Mouse (Mus musculus): ENCODE data around the gene Dnah12. TPM values are rescaled to one million over a fixed set of nuclear protein-coding genes. Genes with fewer than 3 reads are reported as not detected.
A peak's percentile ranks its signal among the peaks of the same experiment; 100 is the strongest.
"Not testable (repeated sequence)": the region's sequence is repeated elsewhere in the genome, so short reads cannot be mapped to it uniquely, and the experiment has no call there.

Dnah12 gene
- total and polyA plus RNA-seq, 3 experiments = 0.03 to 0.18 (median 0.05) TPM

DNA sequence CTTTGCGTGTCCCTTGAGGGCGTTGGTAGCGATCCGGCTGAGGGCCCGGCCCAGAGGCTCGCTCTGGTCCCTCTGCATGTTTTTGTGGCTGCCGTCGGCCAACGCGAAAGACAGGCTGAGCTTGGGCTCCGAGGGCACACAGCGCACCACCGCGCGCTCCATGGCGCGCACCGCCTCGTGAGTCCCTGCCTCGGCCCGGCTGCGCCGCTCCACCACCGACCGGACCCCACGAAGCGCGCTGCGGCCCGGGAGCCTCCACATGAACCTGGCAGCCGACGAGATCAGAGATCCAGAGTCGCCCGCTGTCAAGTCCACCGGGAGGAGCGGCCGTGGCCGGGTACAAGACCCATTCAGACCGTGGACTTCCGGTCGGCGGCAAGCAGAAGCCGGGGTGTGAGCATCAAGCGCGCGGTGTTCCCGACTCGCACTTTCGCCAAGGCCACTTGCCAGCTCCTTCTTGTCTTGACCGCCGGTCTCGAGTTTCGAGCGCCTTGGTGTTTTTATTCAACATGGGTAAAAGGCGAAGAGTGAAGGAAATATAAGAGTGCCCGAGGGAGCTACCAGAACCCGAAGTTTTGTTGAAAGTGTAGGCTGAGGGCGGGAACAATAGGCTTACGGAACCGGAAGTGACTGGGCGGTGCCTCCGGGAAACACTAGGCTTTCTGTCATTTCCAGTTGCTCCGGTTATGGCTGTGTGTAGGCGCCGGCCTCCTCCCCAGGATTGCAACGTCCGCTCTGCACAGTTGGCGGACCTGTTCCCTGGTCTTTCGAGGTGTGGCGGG lies 23.6 kb upstream of the Dnah12 start, which contains the start of gene Pde12:
Gene Pde12 (minus strand): TSS at position 592 of the 782 bp plus-strand sequence.
- peak within 1 kb of the TSS; percentile 58 for H3K4me3 ChIP-seq
- peak; percentile 87 for TF ChIP-seq POLR2A (IDR thresholded peaks at IDR 0.05; ENCODE audit: insufficient read depth, low read depth, low read length)
- peak; percentile 52; the same call in 1 of the 2 replicates for TF ChIP-seq EP300 (IDR thresholded peaks at IDR 0.05; ENCODE audit: insufficient read depth, low read depth, low read length)
- TF ChIP-seq CTCF (IDR thresholded peaks at IDR 0.05) = 0 out of 2 replicates have a peak, but pooled peaks have one; percentile 1
- peaks cover 1% of the 10 kb centered on the region; the same call in 1 of the 2 replicates for H3K79me2 ChIP-seq (replicated peaks; ENCODE audit: control insufficient read depth, insufficient read depth, low read length)
- peaks cover 9% of the 10 kb centered on the region for H3K36me3 ChIP-seq (ENCODE audit: control insufficient read depth, insufficient read depth, low read length)
- peaks cover 4% of the 10 kb centered on the region for H3K4me1 ChIP-seq (ENCODE audit: control insufficient read depth, insufficient read depth, low read length)
- H3K27me3 ChIP-seq (ENCODE audit: control insufficient read depth, insufficient read depth, low read length) = no peaks in the 10 kb centered on the region
- peak within 1 kb of the TSS; percentile 86 for H3K9ac ChIP-seq (ENCODE audit: low read depth, low read length)
- peak; percentile 89 to 92 for DNase-seq
- under 1% methylated on average over 70 of the region's 70 CpGs for WGBS
- H3K27ac ChIP-seq = peak within 1 kb of the TSS; percentile 99
- intact Hi-C loops (cut with DNase I) = loop anchor here (1.0 to 10.0 kb wide), 4 partner anchors 31 to 177 kb away; partner anchors contain the start of gene Arf4

DNA sequence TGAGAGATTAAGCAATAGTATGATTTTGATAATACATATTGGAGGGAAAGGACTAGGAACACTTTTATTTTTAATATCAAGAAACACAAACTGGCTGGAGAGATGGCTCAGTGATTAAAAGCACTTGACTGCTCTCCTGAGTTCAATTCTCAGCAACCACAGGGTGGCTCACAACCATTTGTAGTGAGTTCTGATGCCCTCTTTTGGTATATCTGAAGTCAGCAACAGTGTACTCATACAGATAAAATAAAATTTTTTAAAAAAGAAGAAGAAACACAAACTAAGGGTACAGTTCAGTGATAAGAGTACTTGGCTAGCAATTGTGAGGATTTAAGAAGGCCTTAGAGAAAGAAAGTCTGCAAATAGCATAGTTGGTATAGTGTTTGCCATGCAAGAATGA lies 22.1 kb upstream of the Dnah12 start:
- Histone ChIP-seq H3K9ac (ENCODE audit: low read depth, low read length) (no peak overlapping the region), H3K27ac (no peak overlapping the region), H3K36me3 (ENCODE audit: control insufficient read depth, insufficient read depth, low read length) (peaks cover 9% of the 10 kb centered on the region), H3K4me3 (no peak overlapping the region), H3K79me2 (replicated peaks; ENCODE audit: control insufficient read depth, insufficient read depth, low read length) (no peaks in the 10 kb centered on the region; the same call in 1 of the 2 replicates), H3K4me1 (ENCODE audit: control insufficient read depth, insufficient read depth, low read length) (peaks cover 4% of the 10 kb centered on the region), H3K27me3 (ENCODE audit: control insufficient read depth, insufficient read depth, low read length) (no peaks in the 10 kb centered on the region)
- no peak for DNase-seq
- no peak for TF ChIP-seq EP300 (IDR thresholded peaks at IDR 0.05; ENCODE audit: insufficient read depth, low read depth, low read length)
- no peak for TF ChIP-seq POLR2A (IDR thresholded peaks at IDR 0.05; ENCODE audit: insufficient read depth, low read depth, low read length)
- TF ChIP-seq CTCF (IDR thresholded peaks at IDR 0.05) = no peak
- intact Hi-C loops (cut with DNase I) = loop anchor here (10.0 kb wide), 1 partner anchor 56 kb away; no protein-coding TSS in a partner anchor

DNA sequence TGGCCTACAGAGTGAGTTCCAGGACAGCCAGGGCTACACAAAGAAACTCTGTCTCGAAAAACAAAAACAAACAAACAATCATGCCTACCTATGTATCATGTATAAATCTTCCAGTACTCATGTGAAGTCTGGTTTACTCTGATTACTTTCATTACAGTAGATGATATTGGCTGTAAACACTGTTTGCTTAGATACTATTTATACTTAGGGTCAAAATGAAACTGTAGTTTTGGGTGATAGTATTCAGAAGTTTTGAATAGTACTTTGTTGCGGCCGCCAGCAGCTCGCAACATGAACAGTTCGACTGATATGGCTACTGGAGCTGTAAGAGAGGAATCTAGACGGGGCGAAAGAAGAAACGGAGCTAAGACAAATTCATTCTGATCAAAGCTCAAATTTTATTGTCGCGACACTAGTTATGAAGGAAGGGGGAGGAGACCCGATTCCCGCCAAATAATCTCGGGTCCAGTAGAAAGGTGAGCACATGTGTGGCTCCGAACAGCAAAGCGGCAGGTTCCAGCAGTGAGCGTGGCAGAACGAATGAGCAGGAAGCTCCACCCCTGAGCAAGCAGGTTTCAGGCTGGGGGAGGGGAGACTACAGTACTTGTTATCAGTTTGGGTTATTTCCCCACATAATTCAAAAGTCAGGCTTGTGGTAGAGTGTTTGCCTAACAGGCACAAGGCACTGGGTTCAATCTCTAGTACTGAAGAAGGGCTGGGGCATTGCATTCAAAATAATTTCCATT lies 21.0 kb upstream of the Dnah12 start:
- not testable (repeated sequence) for H3K27ac ChIP-seq; H3K4me3 ChIP-seq; H3K79me2 ChIP-seq (replicated peaks; ENCODE audit: control insufficient read depth, insufficient read depth, low read length); H3K36me3 ChIP-seq (ENCODE audit: control insufficient read depth, insufficient read depth, low read length); H3K27me3 ChIP-seq (ENCODE audit: control insufficient read depth, insufficient read depth, low read length); H3K4me1 ChIP-seq (ENCODE audit: control insufficient read depth, insufficient read depth, low read length); DNase-seq; H3K9ac ChIP-seq (ENCODE audit: low read depth, low read length)
- 63% methylated on average over 17 of the region's 17 CpGs for WGBS
- intact Hi-C loops (cut with DNase I) = loop anchor here (10.0 kb wide), 1 partner anchor 57 kb away; no protein-coding TSS in a partner anchor

DNA sequence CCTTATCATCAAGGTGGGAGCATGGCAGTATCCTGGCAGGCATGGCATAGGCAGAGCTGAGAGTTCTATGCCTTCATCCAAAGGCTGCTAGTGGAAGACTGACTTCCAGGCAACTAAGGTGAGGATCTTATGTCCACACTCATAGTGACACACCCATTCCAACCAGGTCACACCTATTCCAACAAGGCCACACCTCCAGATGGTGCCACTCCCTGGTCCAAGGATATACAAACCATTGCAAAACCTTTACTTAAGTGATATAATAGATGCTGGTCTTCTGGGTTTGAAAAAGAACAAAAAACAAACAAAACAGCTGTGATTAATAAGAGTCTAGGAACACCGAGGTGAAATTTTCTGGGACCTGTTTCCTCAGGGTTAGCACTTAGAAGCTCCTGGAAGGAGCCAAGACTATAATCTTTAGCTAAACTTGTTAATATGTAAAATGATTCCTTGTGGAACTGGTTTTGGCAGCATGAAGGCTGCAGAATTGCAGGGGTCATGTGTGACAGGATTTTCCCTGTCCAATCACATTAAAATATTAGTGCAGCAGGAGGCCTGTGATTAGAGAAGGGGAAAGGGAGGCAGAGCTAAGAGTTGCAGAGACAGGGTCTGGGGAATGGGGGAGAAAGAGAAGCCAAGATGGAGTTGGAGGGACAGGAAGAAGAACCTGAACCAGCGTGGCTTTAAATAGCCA lies 18.5 kb upstream of the Dnah12 start:
- not testable (repeated sequence) for H3K4me3 ChIP-seq; H3K79me2 ChIP-seq (replicated peaks; ENCODE audit: control insufficient read depth, insufficient read depth, low read length); H3K27me3 ChIP-seq (ENCODE audit: control insufficient read depth, insufficient read depth, low read length); DNase-seq; H3K9ac ChIP-seq (ENCODE audit: low read depth, low read length); H3K4me1 ChIP-seq (ENCODE audit: control insufficient read depth, insufficient read depth, low read length); H3K27ac ChIP-seq; H3K36me3 ChIP-seq (ENCODE audit: control insufficient read depth, insufficient read depth, low read length)
- intact Hi-C loops (cut with DNase I) = loop anchor here (10.0 kb wide), 1 partner anchor 60 kb away; no protein-coding TSS in a partner anchor
- WGBS = 84% methylated on average over 2 of the region's 2 CpGs

DNA sequence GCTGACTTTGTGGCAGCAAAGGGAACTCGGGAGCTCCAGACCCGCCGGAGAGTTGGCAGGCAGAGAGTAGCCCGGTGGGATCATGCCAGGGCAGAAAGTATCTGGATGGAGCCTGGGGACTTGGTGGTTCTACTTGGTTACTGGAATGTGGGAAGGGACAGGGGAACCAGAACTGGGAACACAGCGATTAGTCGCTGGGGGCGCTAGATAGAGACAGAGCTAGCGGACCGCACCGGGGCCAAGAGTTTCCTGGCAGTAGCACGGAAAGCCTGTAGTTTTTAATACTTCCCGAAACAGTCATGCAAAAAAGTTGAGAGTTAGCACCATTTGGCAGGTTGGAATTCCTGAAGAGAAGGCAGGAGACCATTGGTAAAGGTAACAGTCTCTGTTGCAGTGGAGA lies 17.7 kb upstream of the Dnah12 start:
- intact Hi-C loops (cut with DNase I) = loop anchor here (10.0 kb wide), 1 partner anchor 61 kb away; no protein-coding TSS in a partner anchor
- H3K27ac ChIP-seq = no peak overlapping the region
- 0 out of 2 replicates have a peak, but pooled peaks cover 2% of the 10 kb centered on the region for H3K36me3 ChIP-seq (ENCODE audit: control insufficient read depth, insufficient read depth, low read length)
- H3K4me3 ChIP-seq = no peak overlapping the region
- no peak overlapping the region for H3K9ac ChIP-seq (ENCODE audit: low read depth, low read length)
- peaks cover 3% of the 10 kb centered on the region; the same call in 1 of the 2 replicates for H3K4me1 ChIP-seq (ENCODE audit: control insufficient read depth, insufficient read depth, low read length)
- TF ChIP-seq POLR2A (IDR thresholded peaks at IDR 0.05; ENCODE audit: insufficient read depth, low read depth, low read length) = no peak
- no peak for TF ChIP-seq EP300 (IDR thresholded peaks at IDR 0.05; ENCODE audit: insufficient read depth, low read depth, low read length)
- peak; percentile 60 for TF ChIP-seq CTCF (IDR thresholded peaks at IDR 0.05)
- H3K79me2 ChIP-seq (replicated peaks; ENCODE audit: control insufficient read depth, insufficient read depth, low read length) = no peaks in the 10 kb centered on the region
- no peaks in the 10 kb centered on the region for H3K27me3 ChIP-seq (ENCODE audit: control insufficient read depth, insufficient read depth, low read length)
- 8% methylated on average over 12 of the region's 12 CpGs for WGBS
- peak; percentile 30 to 35 for DNase-seq
